Mouse (Mus musculus) liver, embryonic 15.5 days (tissue): ENCODE measurements around the gene Pcnt. TPM values are rescaled to one million over a fixed set of nuclear protein-coding genes. Genes with fewer than 3 reads are reported as not detected.

Source experiments
- ATAC-seq: fragments of 200-750 bp; cut with Nextera tagmentation; 2 replicates; pipeline ENCODE4 v1.8.0; 2017; ENCODE audit warnings: moderate number of reproducible peaks, mild to moderate bottlenecking, moderate library complexity; ENCODE audit not compliant: insufficient read depth
- H3K27ac ChIP-seq: fragments of 300-500 bp; sonication (generic); replicated peaks from 2 replicates; pipeline ENCODE4 v1.5.1; 2015; ENCODE audit warnings: mild to moderate bottlenecking, inconsistent platforms
- H3K27me3 ChIP-seq: fragments of 300-500 bp; sonication (generic); 2 replicates; pipeline ENCODE4 v1.6.1; 2015; ENCODE audit warnings: mild to moderate bottlenecking, inconsistent platforms
- H3K36me3 ChIP-seq: fragments of 300-500 bp; sonication (generic); replicated peaks from 2 replicates; pipeline ENCODE4 v1.6.1; 2015; ENCODE audit warnings: moderate library complexity, mild to moderate bottlenecking, inconsistent platforms
- H3K4me1 ChIP-seq: fragments of 300-500 bp; sonication (generic); replicated peaks from 2 replicates; pipeline ENCODE4 v1.6.1; 2015; ENCODE audit warnings: inconsistent platforms
- H3K4me2 ChIP-seq: fragments of 300-500 bp; sonication (generic); 2 replicates; pipeline ENCODE4 v1.6.1; 2015; ENCODE audit warnings: moderate library complexity, mild to moderate bottlenecking, inconsistent platforms
- H3K4me3 ChIP-seq: fragments of 300-500 bp; sonication (generic); replicated peaks from 2 replicates; pipeline ENCODE4 v1.5.1; 2015; ENCODE audit warnings: mild to moderate bottlenecking, inconsistent platforms
- H3K9ac ChIP-seq: fragments of 300-500 bp; sonication (generic); 2 replicates; pipeline ENCODE4 v1.6.1; 2015; ENCODE audit warnings: moderate library complexity, mild to moderate bottlenecking, inconsistent platforms
- H3K9me3 ChIP-seq: fragments of 300-500 bp; sonication (generic); replicated peaks from 2 replicates; pipeline ENCODE4 v1.6.1; 2016; ENCODE audit warnings: inconsistent platforms
- WGBS: fragments of 180-500 bp; shearing (Covaris S2); methylation state at CpG from one replicate; pipeline ENCODE4 v1.1.7; 2015; ENCODE audit warnings: mixed read lengths; ENCODE audit not compliant: insufficient replicate concordance; 5-methylcytosine and 5-hydroxymethylcytosine counted together
- polyA plus RNA-seq: library from polyadenylated mRNA; unstranded; fragments of >200 nt; fragmentation: Nextera tagmentation; extraction: Ambion mirVana; gene quantifications from 2 replicates; pipeline ENCODE4 v1.2.1, GENCODE M21; 2015

Pcnt gene
- polyA plus RNA-seq, 1 experiment from 2014 or later, result 8.0 TPM

GRCm38 (mm10) chr10:76461255-76461654, 18.7 kb upstream of the Pcnt start:
- Histone ChIP-seq H3K4me2 (no peak overlapping the region), H3K27ac (no peak overlapping the region), H3K9ac (no peak overlapping the region), H3K4me1 (no peaks in the 10 kb centered on the region), H3K27me3 (no peaks in the 10 kb centered on the region), H3K9me3 (no peaks in the 10 kb centered on the region), H3K4me3 (no peak overlapping the region), H3K36me3 (0 out of 2 replicates have a peak, but pooled peaks cover 3% of the 10 kb centered on the region)
- 68% methylated on average over 1 of the region's 1 CpGs for WGBS
- no peak for ATAC-seq

- H3K9ac ChIP-seq, result no peak overlapping the region
- 38% methylated on average over 5 of the region's 5 CpGs for WGBS
- no peaks in the 10 kb centered on the region for H3K36me3 ChIP-seq
- H3K4me2 ChIP-seq, result no peak overlapping the region
- H3K27me3 ChIP-seq, result no peaks in the 10 kb centered on the region
- H3K4me1 ChIP-seq, result no peaks in the 10 kb centered on the region
- no peak overlapping the region for H3K27ac ChIP-seq
- H3K9me3 ChIP-seq, result no peaks in the 10 kb centered on the region
- H3K4me3 ChIP-seq, result no peak overlapping the region
- ATAC-seq, result no peak
Measured at GRCm38 (mm10) chr10:76455289-76455688, 12.7 kb upstream of the Pcnt start.

GRCm38 (mm10) chr10:76448851-76449250, 6.3 kb upstream of the Pcnt start, which contains the start of gene 2610028H24Rik:
Gene 2610028H24Rik (plus strand): TSS chr10:76449081.
- WGBS, result 59% methylated on average over 5 of the region's 5 CpGs
- Histone ChIP-seq H3K27ac (no peak within 1 kb of the TSS), H3K9ac (no peak within 1 kb of the TSS), H3K36me3 (no peaks in the 10 kb centered on the region), H3K4me1 (peaks cover 29% of the 10 kb centered on the region), H3K27me3 (no peaks in the 10 kb centered on the region), H3K9me3 (no peaks in the 10 kb centered on the region), H3K4me3 (no peak within 1 kb of the TSS), H3K4me2 (no peak within 1 kb of the TSS)
- no peak for ATAC-seq

- 0 out of 2 replicates have a peak overlapping the region, but pooled peaks have one; percentile 24 for H3K27ac ChIP-seq
- H3K4me1 ChIP-seq, result peaks cover 38% of the 10 kb centered on the region
- no peak for ATAC-seq
- no peak overlapping the region for H3K9ac ChIP-seq
- H3K4me3 ChIP-seq, result no peak overlapping the region
- H3K4me2 ChIP-seq, result no peak overlapping the region
- no peaks in the 10 kb centered on the region for H3K9me3 ChIP-seq
- no peaks in the 10 kb centered on the region for H3K27me3 ChIP-seq
- 64% methylated on average over 15 of the region's 15 CpGs for WGBS
- H3K36me3 ChIP-seq, result no peaks in the 10 kb centered on the region
Measured at GRCm38 (mm10) chr10:76447406-76448229, 5.0 kb upstream of the Pcnt start.

GRCm38 (mm10) chr10:76445996-76446681, 3.6 kb upstream of the Pcnt start:
- Histone ChIP-seq H3K4me1 (peaks cover 46% of the 10 kb centered on the region), H3K4me3 (no peak overlapping the region), H3K36me3 (no peaks in the 10 kb centered on the region), H3K9me3 (no peaks in the 10 kb centered on the region), H3K27ac (peak overlapping the region; percentile 46), H3K4me2 (no peak overlapping the region), H3K9ac (no peak overlapping the region), H3K27me3 (no peaks in the 10 kb centered on the region)
- ATAC-seq, result no peak
- 16% methylated on average over 4 of the region's 4 CpGs for WGBS

GRCm38 (mm10) chr10:76440281-76440680, 2.3 kb downstream of the Pcnt start, which contains the start of gene AC141477.1:
Gene AC141477.1 (minus strand): TSS chr10:76440444.
- Histone ChIP-seq H3K9me3 (no peaks in the 10 kb centered on the region), H3K4me3 (peak within 1 kb of the TSS; percentile 81), H3K27ac (no peak within 1 kb of the TSS), H3K4me2 (peak within 1 kb of the TSS; percentile 84), H3K36me3 (peaks cover 52% of the 10 kb centered on the region), H3K27me3 (no peaks in the 10 kb centered on the region), H3K4me1 (peaks cover 32% of the 10 kb centered on the region), H3K9ac (0 out of 2 replicates have a peak within 1 kb of the TSS, but pooled peaks have one; percentile 80)
- no peak for ATAC-seq
- 88% methylated on average over 17 of the region's 17 CpGs for WGBS

- Histone ChIP-seq H3K27me3 (no peaks in the 10 kb centered on the region), H3K9ac (no peak overlapping the region), H3K27ac (no peak overlapping the region), H3K4me1 (peaks cover 29% of the 10 kb centered on the region), H3K4me2 (no peak overlapping the region), H3K4me3 (no peak overlapping the region), H3K36me3 (peaks cover 62% of the 10 kb centered on the region), H3K9me3 (no peaks in the 10 kb centered on the region)
- WGBS, result 82% methylated on average over 9 of the region's 9 CpGs
- no peak for ATAC-seq
Measured at GRCm38 (mm10) chr10:76439107-76439890, 3.3 kb downstream of the Pcnt start.

- H3K27me3 ChIP-seq, result no peaks in the 10 kb centered on the region
- no peaks in the 10 kb centered on the region for H3K9me3 ChIP-seq
- ATAC-seq, result no peak
- H3K4me2 ChIP-seq, result no peak overlapping the region
- H3K9ac ChIP-seq, result no peak overlapping the region
- H3K4me3 ChIP-seq, result no peak overlapping the region
- WGBS, result 84% methylated on average over 11 of the region's 11 CpGs
- no peak overlapping the region for H3K27ac ChIP-seq
- peaks cover 100% of the 10 kb centered on the region for H3K36me3 ChIP-seq
- H3K4me1 ChIP-seq, result no peaks in the 10 kb centered on the region
Measured at GRCm38 (mm10) chr10:76433925-76434324, 8.7 kb downstream of the Pcnt start.

GRCm38 (mm10) chr10:76425674-76426073, 16.9 kb downstream of the Pcnt start:
- Histone ChIP-seq H3K4me2 (no peak overlapping the region), H3K4me3 (no peak overlapping the region)

GRCm38 (mm10) chr10:76416811-76417210, 25.8 kb downstream of the Pcnt start:
- WGBS, result 89% methylated on average over 12 of the region's 12 CpGs
- Histone ChIP-seq H3K4me1 (no peaks in the 10 kb centered on the region), H3K27ac (no peak overlapping the region), H3K4me3 (no peak overlapping the region), H3K9ac (no peak overlapping the region), H3K9me3 (no peaks in the 10 kb centered on the region), H3K36me3 (peaks cover 99% of the 10 kb centered on the region), H3K4me2 (no peak overlapping the region), H3K27me3 (no peaks in the 10 kb centered on the region)
- no peak for ATAC-seq

More at GRCm38 (mm10) chr10:76425674-76426073, 16.9 kb downstream of the Pcnt start:
- H3K4me1 ChIP-seq, result no peaks in the 10 kb centered on the region
- H3K36me3 ChIP-seq, result peaks cover 96% of the 10 kb centered on the region
- no peak overlapping the region for H3K27ac ChIP-seq
- no peak for ATAC-seq
- no peaks in the 10 kb centered on the region for H3K27me3 ChIP-seq
- no peaks in the 10 kb centered on the region for H3K9me3 ChIP-seq
- H3K9ac ChIP-seq, result no peak overlapping the region
- WGBS, result 79% methylated on average over 7 of the region's 7 CpGs

- WGBS, result 87% methylated on average over 10 of the region's 10 CpGs
- Histone ChIP-seq H3K36me3 (peaks cover 89% of the 10 kb centered on the region), H3K4me2 (no peak overlapping the region), H3K27ac (no peak overlapping the region), H3K27me3 (no peaks in the 10 kb centered on the region), H3K4me3 (no peak overlapping the region), H3K9ac (no peak overlapping the region), H3K9me3 (no peaks in the 10 kb centered on the region), H3K4me1 (no peaks in the 10 kb centered on the region)
- no peak for ATAC-seq
Measured at GRCm38 (mm10) chr10:76408520-76408919, 34.1 kb downstream of the Pcnt start.
